Mouse (Mus musculus) liver, embryonic 14.5 days (tissue): ENCODE measurements around the gene Snx4.

Experiments used
- CTCF ChIP-seq: IDR thresholded peaks from 2 replicates; pipeline ENCODE4 v1.5.1; 2016; ENCODE audit warnings: antibody characterized with exemption, low read depth, control low read depth
- EP300 ChIP-seq: IDR thresholded peaks from 2 replicates; pipeline ENCODE4 v1.6.1; 2016; ENCODE audit warnings: antibody characterized with exemption, low read depth

DNA sequence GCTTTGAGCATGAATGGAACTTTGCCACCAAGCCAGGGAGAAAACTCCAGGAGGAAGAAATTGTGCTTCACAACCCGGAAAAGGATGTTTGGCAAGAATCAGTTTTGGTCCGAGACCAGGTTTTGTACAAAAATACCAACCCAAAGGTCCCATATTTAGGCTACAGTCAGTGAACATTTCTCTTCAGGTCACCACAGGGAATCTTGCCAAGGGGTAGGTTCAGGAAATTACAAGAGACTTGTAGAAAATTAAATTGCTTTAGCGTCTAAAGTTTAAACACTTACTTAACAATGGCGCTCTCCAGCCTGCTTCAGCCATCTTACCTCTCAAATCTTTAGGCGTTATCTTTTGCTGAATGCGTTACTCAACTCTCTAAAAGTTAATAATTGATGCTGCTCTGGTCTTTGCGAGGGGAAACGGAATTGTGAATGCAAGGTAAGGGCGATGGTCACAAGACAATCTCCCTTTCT, 556 bp upstream of the Snx4 start:
- TF ChIP-seq CTCF: no peak
- no peak for TF ChIP-seq EP300
